Mouse (Mus musculus) layer of hippocampus, postnatal 25 days (tissue): ENCODE measurements around the gene Rasgef1b. TPM values are rescaled to one million over a fixed set of nuclear protein-coding genes. Genes with fewer than 3 reads are reported as not detected.
A peak's percentile ranks its signal among the peaks of the same experiment; 100 is the strongest.

Source experiments
- DNase-seq, 2 experiments: peaks; one replicate each; pipeline ENCODE4 v3.0.0; 2022; ENCODE audit warnings: mixed read lengths in 2 of 2, low spot score in 1 of 2; ENCODE audit errors: extremely low spot score in 1 of 2
- total RNA-seq, 2 experiments: library from RNA; stranded (reverse); gene quantifications; 2 replicates each; pipeline ENCODE4 v1.2.3; 2021

Gene Rasgef1b
- total RNA-seq, 2 experiments from 2014 or later = 15.9 to 17.6 TPM

DNA sequence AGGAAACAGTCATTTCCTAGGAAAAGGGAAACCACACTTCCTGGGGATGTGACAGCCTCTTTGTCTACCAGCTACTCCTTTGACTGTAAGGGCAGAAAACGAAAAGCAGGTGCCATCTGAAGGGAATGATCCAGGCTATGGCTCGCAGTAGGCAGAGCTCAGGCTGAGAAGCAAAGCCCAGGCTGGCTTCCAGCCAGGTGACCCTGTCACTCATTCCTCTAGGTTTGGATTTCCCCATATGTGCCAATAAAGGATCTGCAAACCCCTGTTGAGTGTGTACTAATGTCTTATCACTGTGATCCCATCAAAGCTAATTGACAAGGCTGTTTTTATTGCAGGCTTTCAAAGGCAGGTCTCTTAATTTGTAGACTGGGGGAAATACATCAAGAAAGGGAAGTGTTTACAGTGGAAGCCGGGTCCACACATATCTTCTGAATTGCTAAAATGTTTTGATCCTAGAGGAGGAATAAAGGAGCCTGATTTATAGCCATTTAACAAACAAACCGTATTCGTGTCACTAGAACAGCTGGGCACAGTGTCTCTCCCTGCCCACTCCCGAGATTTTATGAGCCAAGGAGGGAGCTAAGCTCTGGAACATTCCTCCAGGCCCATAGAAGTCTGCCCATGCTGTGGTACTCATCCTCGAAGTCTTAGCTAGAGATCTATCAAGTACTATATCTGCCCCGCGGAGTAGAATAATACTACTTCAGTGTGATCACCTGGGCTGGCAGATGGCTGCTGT lies 449.7 kb downstream of the Rasgef1b start:
- DNase-seq = no peak

DNA sequence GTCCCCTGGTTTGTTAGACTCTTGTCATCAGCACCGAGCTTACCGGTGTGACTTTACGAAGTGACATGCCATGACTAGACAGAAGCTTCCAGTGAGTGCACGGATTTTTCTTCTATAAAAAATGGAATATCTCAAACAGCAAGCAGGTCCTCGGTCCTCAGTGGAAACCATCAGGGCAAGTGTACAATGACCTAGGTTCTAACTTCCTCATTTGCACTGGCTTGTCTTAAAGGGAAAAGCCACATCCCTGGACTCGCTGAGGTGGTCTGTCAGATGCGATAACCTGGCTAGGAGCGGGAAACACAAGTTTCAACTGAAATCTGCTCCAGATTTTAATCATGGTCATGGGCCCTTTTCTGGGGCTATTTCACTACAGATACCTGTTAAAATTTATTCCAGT lies 450.5 kb downstream of the Rasgef1b start:
- DNase-seq = no peak

DNA sequence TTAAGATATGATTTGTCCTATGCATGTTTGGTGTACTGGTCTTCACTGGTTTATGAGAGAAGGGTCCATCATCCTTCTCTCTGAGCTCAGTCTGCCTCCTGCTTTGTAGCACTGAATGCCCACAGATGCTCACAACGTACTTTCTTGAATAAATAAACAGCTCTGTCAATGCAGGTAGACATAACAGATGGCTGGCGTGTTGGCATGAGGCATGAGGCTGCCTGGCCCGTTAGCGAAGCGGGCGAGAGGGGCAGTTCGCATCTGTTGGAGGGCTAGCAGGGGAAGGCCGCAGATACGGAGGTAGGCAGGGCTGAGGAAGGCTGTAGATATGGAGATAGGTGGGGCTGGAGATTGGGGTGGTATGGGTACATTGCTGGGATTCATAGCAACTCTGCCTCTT lies 451.3 kb downstream of the Rasgef1b start:
- DNase-seq = no peak

DNA sequence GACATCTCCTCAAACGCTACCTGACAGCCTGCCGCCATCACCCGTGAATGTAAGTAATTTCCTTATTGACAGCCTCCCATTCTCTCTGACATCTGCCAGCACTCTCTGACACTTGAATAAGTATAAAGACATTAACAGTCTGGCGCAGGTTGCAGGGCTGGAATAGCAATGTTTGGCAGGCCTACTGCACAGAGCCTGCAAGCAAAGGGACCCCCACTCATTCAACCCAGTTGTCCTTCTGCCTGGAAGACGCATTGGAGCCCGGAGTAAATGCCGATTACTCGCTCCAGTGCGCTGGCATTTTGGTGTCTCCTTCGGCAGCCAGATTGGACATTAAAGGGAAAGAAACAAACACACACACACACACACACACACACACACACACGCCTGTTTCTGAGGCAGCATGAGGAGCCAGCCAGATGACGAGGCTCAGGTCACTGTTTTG lies 454.7 kb downstream of the Rasgef1b start:
- DNase-seq = peak; percentile 17 to 25

DNA sequence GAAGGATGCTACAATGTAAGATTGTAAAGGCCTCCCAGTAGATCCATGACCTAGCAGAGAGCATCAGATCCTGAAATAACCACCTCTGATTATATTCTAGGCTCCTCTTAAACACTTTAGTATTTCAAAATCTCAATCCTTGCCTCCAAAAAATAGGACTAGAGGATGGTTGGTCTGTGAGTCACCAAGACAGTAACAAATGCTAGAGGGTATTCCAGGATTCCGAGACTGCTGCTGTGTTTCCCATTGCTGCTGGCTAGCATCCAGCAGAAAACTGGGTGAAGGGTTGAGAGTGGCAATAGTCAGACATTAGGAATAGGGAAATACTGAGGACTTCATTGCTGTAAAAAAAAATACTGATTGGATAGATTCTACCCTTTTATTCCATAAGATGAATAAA lies 457.3 kb downstream of the Rasgef1b start:
- no peak for DNase-seq

DNA sequence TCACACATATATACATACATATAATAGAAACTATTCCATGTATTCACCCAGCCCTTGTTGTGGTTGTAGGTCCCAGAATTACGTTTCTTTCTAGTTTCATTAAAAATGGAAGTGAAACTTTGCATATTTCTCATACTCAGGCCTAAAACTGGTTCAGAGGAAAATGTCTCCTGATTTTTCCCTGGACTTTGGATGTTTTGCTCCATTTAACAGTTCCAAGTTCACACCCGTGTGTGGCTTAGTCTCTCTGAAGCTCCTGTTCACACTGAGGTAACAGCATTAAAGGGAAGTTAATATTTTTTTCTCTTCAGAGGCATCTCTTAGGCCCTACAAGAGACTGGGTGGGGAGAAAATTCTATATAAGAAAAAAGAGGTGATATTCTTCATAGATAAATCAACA lies 459.7 kb downstream of the Rasgef1b start:
- no peak for DNase-seq

DNA sequence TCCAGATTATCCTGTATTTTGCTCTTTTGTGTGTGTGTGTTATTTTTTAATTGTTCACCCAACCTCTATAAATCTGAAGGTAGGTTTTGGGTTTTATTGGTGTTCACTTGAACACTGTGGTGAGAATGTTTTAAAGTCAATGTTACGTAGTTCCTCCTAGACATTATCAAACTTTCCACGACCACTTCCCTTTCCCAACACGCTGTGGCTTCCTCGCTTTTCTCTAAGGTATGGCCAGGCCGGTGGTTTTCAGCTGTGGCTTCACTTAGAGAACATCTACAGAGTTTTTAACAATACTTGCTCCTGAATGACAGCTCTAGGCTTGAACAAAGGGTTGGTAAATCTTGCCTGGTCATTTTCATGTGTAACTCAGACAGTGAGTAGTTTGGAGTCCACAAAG lies 461.5 kb downstream of the Rasgef1b start:
- DNase-seq = no peak

DNA sequence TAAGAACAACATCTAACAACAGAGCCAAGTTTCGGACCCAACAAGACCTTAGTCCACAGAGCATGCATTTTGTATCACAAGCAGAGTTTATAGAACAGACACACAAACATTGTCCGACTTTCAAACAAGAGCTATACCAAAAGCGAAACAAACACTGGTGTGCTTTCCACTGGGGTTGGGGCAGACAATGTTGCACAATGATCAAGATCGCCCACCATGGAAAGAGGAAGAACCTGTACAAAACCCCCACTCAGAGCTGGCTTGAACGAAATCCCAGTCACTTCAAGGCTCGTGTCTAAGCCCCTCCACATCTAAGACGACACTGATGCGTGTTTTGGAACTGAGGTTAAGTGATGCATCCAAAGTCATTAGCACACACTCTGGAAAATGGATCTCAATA lies 462.6 kb downstream of the Rasgef1b start:
- DNase-seq = no peak

DNA sequence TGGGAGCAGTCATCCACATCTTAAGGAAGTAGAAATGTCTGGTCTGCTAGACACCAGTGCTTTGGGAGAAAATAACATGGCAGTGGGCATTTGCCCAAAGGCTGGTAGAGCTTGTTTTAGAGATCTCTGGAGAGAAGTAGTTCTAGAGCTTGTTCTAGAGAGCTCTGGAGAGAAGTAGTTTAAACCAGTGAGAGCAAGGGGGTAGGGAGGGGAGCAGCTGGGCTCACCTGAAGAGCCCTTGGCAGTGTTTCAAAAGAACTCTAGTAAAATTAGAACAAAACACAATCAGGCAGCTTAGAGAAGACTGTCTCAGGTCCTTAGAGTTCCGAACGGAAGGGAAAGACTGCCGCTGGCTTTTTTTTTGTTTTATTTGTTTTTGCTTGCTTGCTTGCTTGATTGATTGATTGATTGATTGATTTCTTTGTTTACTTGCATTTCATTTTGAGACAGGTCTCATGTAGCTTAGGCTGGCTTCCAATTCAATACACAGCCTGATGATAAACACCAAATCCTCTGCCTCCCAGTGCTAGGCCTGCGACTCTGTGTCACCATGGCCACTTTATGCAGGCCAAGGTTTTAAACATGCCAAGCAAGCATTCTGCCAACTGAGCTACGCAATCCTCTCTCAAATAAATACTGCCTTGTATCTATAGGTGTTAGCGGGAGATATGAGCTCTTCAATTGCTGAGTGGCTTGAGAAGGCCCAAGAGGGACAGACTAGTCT lies 466.5 kb downstream of the Rasgef1b start:
- DNase-seq = no peak

DNA sequence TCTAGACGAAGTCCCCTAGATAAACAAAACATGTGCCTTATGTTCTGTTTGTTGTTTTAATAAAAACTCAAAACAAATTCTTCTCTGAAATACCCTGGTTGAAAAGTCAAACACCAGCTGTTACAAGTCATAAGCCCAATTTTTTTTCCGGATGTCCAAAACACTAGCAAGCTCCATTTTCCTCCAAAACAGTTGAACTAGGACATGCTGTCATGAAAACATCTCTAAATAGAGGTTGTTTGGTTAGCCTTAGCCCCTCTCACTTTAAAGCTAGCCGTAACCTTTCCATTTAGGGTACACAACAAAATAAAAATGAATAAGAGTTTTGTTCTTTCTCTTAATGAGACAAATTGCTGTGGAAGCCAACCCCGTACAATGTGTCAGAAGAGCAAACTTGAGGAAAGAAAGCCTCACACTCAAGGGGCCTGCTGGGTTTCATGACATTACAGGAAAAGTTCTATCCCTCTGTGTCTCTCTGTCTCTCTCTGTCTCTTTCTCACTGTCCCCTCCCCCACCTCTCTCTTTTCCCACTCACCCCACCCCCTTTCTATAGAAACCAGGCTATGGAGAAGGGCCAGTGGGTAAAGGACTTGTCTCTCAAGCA lies 467.6 kb downstream of the Rasgef1b start:
- DNase-seq = no peak

DNA sequence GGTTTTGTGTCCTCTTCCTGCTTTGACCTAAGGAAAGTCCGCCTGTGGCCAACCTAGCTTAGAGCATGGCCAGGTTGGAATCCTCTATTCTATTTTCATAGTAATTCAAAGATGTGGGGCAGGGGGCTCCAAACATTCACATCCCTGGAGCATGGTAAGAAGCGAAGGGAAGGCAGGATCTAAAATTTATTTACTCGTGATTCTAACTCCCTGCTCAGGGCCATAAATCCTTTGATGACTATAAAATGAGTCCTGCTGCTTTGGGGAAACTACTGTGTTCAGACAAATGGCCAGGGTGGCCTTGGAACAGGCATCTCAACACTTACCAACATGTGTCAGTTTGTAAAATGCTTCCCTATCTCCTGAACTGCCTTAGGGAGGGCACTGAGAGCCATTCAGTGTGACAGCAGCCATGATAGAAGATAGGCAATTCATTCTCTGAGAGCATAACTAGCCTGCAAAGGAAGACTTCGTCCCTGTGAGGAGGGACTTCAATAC lies 470.8 kb downstream of the Rasgef1b start:
- DNase-seq = no peak

DNA sequence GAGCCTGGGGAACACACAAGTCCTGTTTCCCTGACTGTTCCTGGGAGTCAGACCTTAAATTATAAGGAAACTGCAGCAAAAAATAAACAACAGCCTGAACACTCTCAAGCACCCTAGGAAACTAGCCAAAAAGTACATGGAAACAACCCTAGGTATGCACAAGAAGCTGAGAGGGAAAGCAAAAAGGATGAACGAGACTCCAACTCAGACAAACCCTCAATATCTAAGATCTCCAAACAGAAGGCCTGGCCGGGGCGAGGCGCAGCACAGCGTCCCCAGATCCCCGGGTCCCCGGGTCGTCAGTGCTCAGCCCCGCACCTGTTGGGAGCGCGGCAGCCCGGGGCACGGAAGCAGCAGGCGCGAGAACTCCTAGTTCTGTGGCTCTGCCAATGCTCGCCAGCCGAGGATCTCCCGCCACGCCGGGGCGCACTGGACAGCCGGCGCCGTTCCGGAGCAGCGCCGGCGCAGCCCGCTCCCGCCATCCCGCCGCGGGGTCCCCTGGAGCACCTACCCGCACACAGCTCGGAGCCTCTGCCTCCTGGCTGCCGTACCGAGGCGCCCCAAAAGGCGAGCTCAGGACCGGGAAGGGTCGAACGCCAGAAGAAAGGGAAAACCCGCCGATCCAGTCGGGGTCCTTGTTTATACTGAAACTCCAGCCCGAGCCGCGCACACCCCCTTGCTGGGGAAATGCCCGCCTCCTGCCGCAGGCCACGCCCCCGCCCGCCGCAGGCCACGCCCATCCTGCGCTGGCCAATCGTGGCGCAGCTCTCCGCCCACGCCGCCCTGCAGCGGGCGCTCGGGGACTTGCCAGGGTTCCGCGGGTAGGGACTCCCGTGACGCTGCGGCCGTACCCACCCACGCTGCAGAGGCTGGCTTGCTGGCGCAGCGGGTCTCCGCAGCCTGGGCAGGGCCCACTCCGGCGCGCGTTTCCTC lies 476.4 kb downstream of the Rasgef1b start:
- peak; percentile 92 to 95 for DNase-seq

DNA sequence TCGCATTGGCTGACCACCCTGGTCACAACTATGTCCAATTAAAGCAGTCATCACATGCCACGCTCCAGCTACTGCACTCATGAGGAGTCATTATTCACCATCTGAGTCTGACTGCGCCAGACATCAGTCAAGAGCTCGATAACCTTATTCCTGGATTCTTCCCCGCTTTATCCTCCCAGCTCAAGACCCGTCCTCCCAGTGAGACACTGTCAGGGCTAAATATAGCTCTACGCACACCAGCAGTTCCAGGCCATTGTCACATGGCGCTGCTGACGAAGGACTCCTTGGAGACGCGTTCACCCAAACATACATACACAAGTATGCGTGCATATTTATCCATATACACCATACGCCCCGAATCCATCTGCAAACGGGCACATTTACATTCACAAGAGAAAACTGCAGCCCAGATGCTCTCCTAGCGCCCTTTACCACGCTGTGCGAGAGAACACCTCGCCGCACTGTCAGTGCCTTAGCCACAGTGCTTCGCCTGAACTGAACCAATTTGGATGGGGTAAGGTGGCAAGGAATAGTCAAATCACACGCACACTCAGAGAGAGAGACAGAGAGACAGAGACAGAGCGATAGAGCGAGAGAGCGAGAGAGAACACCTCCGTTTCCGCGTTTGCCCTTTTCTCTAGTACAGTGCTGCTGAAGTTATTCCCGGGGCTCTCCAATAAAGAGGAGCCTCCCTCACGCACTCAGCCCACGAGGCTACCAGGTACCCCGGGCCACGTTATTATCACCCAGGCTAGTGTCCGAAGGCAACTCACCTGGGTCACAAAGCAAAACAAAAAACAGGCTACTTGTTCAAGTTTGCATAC lies 477.3 kb downstream of the Rasgef1b start:
- DNase-seq = no peak

DNA sequence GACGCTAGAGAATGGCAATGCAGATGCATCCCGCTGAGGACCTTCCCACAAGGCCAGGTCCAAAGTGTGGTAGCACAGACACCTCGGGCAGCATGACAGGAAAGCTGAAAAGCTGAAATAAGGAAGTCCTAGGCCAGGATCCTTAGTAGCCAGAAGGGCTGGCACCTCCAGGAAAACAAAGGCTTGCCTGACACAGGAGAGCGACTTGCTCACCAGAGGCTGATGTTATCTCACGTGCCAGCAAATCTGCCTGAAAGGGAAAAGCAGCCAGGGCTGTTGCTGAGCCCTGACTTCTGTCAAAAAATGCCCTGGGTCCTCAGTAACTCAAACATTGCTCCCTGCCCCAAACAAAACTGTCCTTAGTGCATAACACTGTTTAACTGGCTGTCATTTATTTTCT lies 478.0 kb downstream of the Rasgef1b start:
- DNase-seq = no peak

DNA sequence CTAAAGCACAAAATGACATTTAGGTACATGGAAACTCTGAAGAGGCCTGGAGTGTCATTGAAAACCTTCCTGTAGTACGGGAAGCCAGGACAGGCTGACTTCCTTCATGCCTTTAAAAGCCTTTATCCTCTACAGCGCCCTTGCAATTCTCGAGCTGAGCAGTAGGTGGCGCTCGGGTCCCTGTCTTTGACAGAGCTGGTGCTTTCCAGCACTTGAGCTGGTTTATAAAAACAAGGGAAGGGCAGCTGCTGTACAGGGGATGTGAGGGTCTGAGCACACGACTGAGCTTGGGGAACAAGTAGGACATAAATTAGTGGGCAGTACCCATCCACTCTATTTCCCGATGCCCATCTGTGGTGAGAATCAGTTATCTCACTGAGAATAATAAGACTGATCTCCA lies 480.4 kb downstream of the Rasgef1b start:
- peak; percentile 97 to 100 for DNase-seq

DNA sequence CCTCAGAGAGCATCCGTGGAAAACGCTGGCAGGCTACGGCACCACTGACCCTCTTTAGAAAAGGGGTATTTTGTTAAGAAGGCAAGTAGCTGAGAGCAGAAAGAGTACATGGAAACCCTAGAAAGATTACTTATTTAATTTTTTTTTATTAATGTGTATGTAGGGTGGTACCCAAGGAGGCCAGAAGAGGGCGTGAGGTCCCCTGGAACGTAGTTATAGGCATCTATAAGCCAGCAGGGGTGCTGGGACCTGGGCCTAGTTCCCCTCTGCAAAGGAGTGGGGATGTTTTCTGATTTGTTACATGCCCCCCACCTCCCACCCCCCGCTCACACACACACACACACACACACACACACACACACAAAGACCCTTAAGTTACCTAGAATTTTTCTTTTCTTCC lies 480.9 kb downstream of the Rasgef1b start:
- DNase-seq = no peak

DNA sequence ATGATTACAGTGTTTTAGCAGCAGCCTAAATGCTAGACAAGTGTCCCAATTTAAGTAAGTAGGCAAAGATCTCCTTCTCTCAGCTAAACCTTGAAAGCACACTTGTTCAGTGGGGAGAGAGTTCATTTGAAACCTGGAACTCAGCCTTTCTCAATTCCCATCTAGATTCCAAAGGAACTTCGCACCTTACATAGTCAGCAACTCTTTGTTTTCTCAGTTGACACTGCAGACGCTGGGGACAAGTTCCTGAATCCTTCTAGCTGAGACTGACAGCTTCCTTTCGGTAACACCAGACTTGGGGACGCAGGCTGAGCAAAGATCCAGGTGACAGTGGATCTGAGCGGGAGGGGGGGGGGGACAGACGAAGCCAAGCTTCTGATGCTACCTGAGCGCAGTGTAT lies 481.4 kb downstream of the Rasgef1b start:
- no peak for DNase-seq

DNA sequence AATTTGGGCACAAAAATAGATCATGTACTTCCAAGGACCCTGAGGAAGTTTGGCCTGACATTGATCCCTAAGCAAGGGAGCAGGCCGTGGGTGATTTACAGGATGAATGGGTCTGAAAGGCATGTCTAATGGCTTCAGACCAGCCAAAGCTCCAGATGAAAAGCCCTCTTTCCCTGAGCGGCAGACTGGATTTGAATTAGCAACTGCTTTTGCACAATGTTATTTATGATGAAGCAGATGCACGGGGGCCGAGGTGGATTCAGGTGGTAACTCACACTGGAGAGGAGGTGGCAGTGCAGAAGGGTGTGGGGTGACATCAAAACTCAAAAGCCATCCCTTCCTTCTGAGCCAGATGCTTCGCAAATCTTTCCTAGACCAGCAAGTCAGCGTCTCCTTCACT lies 481.9 kb downstream of the Rasgef1b start:
- no peak for DNase-seq

DNA sequence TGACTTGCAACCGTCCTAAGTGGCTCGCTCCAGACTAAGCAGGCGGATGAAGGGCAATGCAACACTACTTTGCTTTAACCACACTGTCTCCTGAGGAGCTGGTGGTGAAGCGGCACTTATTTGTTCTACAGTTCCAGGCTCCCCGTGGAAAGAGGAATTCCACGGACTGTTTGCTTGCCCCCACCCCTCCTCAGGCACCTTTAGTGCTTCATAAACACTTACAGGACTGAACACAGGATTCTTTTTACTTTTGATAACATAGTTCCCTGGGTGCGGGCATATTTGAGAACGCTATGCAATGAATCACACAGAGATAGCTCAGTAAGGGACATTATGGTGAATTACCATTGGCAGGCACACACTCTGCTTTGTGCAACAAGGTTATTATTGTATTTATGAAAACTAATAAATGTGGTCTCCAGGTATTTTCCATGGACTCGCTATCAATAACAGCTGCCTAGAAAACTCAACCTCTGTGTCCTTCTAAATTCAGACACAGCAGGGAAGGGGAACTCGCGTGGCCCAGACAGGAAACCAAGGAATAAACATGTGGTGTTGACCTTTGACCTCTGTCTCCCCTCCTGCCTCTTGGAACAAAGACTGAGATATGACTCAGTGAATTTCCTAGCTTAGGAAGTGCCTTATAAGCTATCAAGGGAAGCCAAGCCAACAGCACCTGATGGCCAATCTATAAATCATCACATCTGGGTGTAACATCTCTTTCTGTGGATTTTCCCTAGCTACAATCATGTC lies 486.7 kb downstream of the Rasgef1b start:
- DNase-seq = no peak
